Mouse (Mus musculus) spleen, adult 2 months (tissue): ENCODE results near the gene Tns3. TPM values are rescaled to one million over a fixed set of nuclear protein-coding genes. Genes with fewer than 3 reads are reported as not detected.

Experiments used
- DNase-seq, 2 experiments: peaks; one replicate each; pipeline versions ENCODE4 v3.0.0 to v3.0.0-alpha.2; 2012 to 2021; ENCODE audit warnings: low spot score in 2 of 2, low read depth in 1 of 2
- H3K27ac ChIP-seq: fragments of 200-500 bp; 2 replicates; pipeline ENCODE4 v1.5.1; 2012; ENCODE audit warnings: low read length, inconsistent platforms; ENCODE audit not compliant: insufficient read depth
- H3K27me3 ChIP-seq: fragments of 200-500 bp; 2 replicates; pipeline ENCODE4 v1.6.1; 2012; ENCODE audit warnings: mild to moderate bottlenecking, moderate library complexity, low read length, inconsistent platforms; ENCODE audit not compliant: control insufficient read depth, insufficient read depth
- H3K36me3 ChIP-seq: fragments of 200-500 bp; 2 replicates; pipeline ENCODE4 v1.6.1; 2012; ENCODE audit warnings: mild to moderate bottlenecking, low read length, inconsistent platforms; ENCODE audit not compliant: control insufficient read depth, insufficient read depth
- H3K4me1 ChIP-seq: fragments of 200-500 bp; 2 replicates; pipeline ENCODE4 v1.6.1; 2011; ENCODE audit warnings: inconsistent platforms; ENCODE audit not compliant: control insufficient read depth, insufficient read depth, insufficient read length
- H3K4me3 ChIP-seq: fragments of 200-500 bp; 2 replicates; pipeline ENCODE4 v1.5.1; 2011; ENCODE audit warnings: mild to moderate bottlenecking, inconsistent platforms; ENCODE audit not compliant: insufficient read depth, insufficient read length; ENCODE audit errors: extremely low read depth
- CTCF ChIP-seq: fragments of 200-500 bp; IDR thresholded peaks from 2 replicates; pipeline ENCODE4 v1.5.1; 2011; ENCODE audit warnings: mild to moderate bottlenecking, inconsistent platforms; ENCODE audit not compliant: insufficient read depth, insufficient read length, insufficient replicate concordance; ENCODE audit errors: extremely low read depth
- POLR2A ChIP-seq: fragments of 200-500 bp; IDR thresholded peaks from 2 replicates; pipeline ENCODE4 v1.6.1; 2011; ENCODE audit warnings: low read depth, low read length, inconsistent platforms
- WGBS: fragments of 180-500 bp; shearing (Covaris S2); methylation state at CpG from one replicate; pipeline ENCODE4 v1.1.7; 2018; 5-methylcytosine and 5-hydroxymethylcytosine counted together
- polyA plus RNA-seq: library from polyadenylated mRNA; depleted of rRNA; stranded (reverse); fragments of >200 nt; gene quantifications from 2 replicates; pipeline ENCODE4 v1.2.3, GENCODE M21; 2012

The Tns3 gene
- polyA plus RNA-seq, 1 experiment, result 39.7 TPM

GRCm38 (mm10) chr11:8525463-8526145, 138.7 kb downstream of the Tns3 start:
- Histone ChIP-seq H3K27me3 (no peaks in the 10 kb centered on the region), H3K4me3 (no peak overlapping the region), H3K27ac (no peak overlapping the region), H3K4me1 (no peaks in the 10 kb centered on the region), H3K36me3 (no peaks in the 10 kb centered on the region)
- WGBS, result 86% methylated on average over 9 of the region's 9 CpGs
- DNase-seq, result no peak
- TF ChIP-seq CTCF, result no peak
- no peak for TF ChIP-seq POLR2A

- peak in 1 of 2 experiments; percentile 29 for DNase-seq
- Histone ChIP-seq H3K4me1 (no peaks in the 10 kb centered on the region), H3K4me3 (no peak overlapping the region), H3K27ac (no peak overlapping the region), H3K27me3 (no peaks in the 10 kb centered on the region), H3K36me3 (no peaks in the 10 kb centered on the region)
- WGBS, result 75% methylated on average over 10 of the region's 10 CpGs
- TF ChIP-seq POLR2A (no peak), CTCF (peak; percentile 65; the same call in 1 of the 2 replicates)
Measured at GRCm38 (mm10) chr11:8523344-8524126, 140.8 kb downstream of the Tns3 start.

GRCm38 (mm10) chr11:8513359-8514253, 150.7 kb downstream of the Tns3 start:
- WGBS, result 91% methylated on average over 7 of the region's 7 CpGs
- H3K4me3 ChIP-seq, result no peak overlapping the region
- no peaks in the 10 kb centered on the region for H3K27me3 ChIP-seq
- H3K4me1 ChIP-seq, result no peaks in the 10 kb centered on the region
- H3K36me3 ChIP-seq, result 0 out of 2 replicates have a peak, but pooled peaks cover 4% of the 10 kb centered on the region
- no peak for DNase-seq
- no peak overlapping the region for H3K27ac ChIP-seq
- no peak for TF ChIP-seq POLR2A
- no peak for TF ChIP-seq CTCF

- H3K4me3 ChIP-seq, result no peak overlapping the region
- TF ChIP-seq CTCF, result no peak
- TF ChIP-seq POLR2A, result no peak
- DNase-seq, result no peak
- 90% methylated on average over 2 of the region's 2 CpGs for WGBS
- no peaks in the 10 kb centered on the region for H3K4me1 ChIP-seq
- H3K27me3 ChIP-seq, result no peaks in the 10 kb centered on the region
- no peak overlapping the region for H3K27ac ChIP-seq
- H3K36me3 ChIP-seq, result 0 out of 2 replicates have a peak, but pooled peaks cover 1% of the 10 kb centered on the region
Measured at GRCm38 (mm10) chr11:8510294-8510693, 154.0 kb downstream of the Tns3 start.

- 0 out of 2 replicates have a peak, but pooled peaks cover 1% of the 10 kb centered on the region for H3K36me3 ChIP-seq
- TF ChIP-seq CTCF (no peak), POLR2A (no peak)
- H3K27me3 ChIP-seq, result no peaks in the 10 kb centered on the region
- no peaks in the 10 kb centered on the region for H3K4me1 ChIP-seq
- DNase-seq, result no peak
- WGBS, result 87% methylated on average over 7 of the region's 7 CpGs
- H3K4me3 ChIP-seq, result no peak overlapping the region
- H3K27ac ChIP-seq, result no peak overlapping the region
Measured at GRCm38 (mm10) chr11:8509614-8510013, 154.7 kb downstream of the Tns3 start.

GRCm38 (mm10) chr11:8503735-8504134, 160.6 kb downstream of the Tns3 start:
- 94% methylated on average over 11 of the region's 11 CpGs for WGBS
- Histone ChIP-seq H3K27me3 (no peaks in the 10 kb centered on the region), H3K4me3 (no peak overlapping the region), H3K4me1 (no peaks in the 10 kb centered on the region; the same call in 1 of the 2 replicates), H3K36me3 (no peaks in the 10 kb centered on the region), H3K27ac (no peak overlapping the region)
- DNase-seq, result no peak
- TF ChIP-seq CTCF (no peak), POLR2A (no peak)
